Mouse (Mus musculus) kidney, adult 18-20 months (tissue): ENCODE measurements at regions not wholly inside any gene's neighbourhood (a gene's known extent, or its start where the extent isn't known, plus 50 kb on each side); places are given as distances from the start of the nearest gene placed in this dataset.

Source experiments
- DNase-seq: peaks from one replicate; pipeline ENCODE4 v3.0.0; 2021

GRCm38 (mm10) chr17:83097998-83098397 lies 117.1 kb upstream of the Pkdcc start:
- DNase-seq, result no peak

GRCm38 (mm10) chr17:83098679-83099413 lies 116.2 kb upstream of the Pkdcc start:
- DNase-seq, result no peak

- DNase-seq, result no peak
Measured at GRCm38 (mm10) chr17:83101035-83101434, 114.1 kb upstream of the Pkdcc start.

GRCm38 (mm10) chr17:83101756-83102155 lies 113.3 kb upstream of the Pkdcc start:
- DNase-seq, result no peak

- DNase-seq, result no peak
Measured at GRCm38 (mm10) chr17:83102675-83103412, 112.2 kb upstream of the Pkdcc start.

- DNase-seq, result no peak
Measured at GRCm38 (mm10) chr17:83108151-83108550, 106.9 kb upstream of the Pkdcc start.

- DNase-seq, result no peak
Measured at GRCm38 (mm10) chr17:83109792-83110440, 105.2 kb upstream of the Pkdcc start.

GRCm38 (mm10) chr17:83110556-83110955 lies 104.5 kb upstream of the Pkdcc start:
- DNase-seq, result no peak

GRCm38 (mm10) chr17:83115146-83115545 lies 99.9 kb upstream of the Pkdcc start:
- no peak for DNase-seq

GRCm38 (mm10) chr17:83115832-83116480 lies 99.1 kb upstream of the Pkdcc start:
- DNase-seq, result no peak

- no peak for DNase-seq
Measured at GRCm38 (mm10) chr17:83120665-83121232, 94.3 kb upstream of the Pkdcc start.

GRCm38 (mm10) chr17:83122525-83123280 lies 92.4 kb upstream of the Pkdcc start:
- DNase-seq, result peak; percentile 40

GRCm38 (mm10) chr17:83125057-83125456 lies 90.0 kb upstream of the Pkdcc start:
- no peak for DNase-seq

GRCm38 (mm10) chr17:83127842-83128241 lies 87.2 kb upstream of the Pkdcc start:
- no peak for DNase-seq

GRCm38 (mm10) chr17:83128843-83129544 lies 86.1 kb upstream of the Pkdcc start:
- no peak for DNase-seq

- DNase-seq, result no peak
Measured at GRCm38 (mm10) chr17:83129658-83130057, 85.4 kb upstream of the Pkdcc start.

- DNase-seq, result no peak
Measured at GRCm38 (mm10) chr17:83133201-83133600, 81.9 kb upstream of the Pkdcc start.

- no peak for DNase-seq
Measured at GRCm38 (mm10) chr17:83135441-83136120, 79.5 kb upstream of the Pkdcc start.

GRCm38 (mm10) chr17:83136267-83136666 lies 78.8 kb upstream of the Pkdcc start:
- DNase-seq, result no peak

- DNase-seq, result no peak
Measured at GRCm38 (mm10) chr17:83137720-83138119, 77.4 kb upstream of the Pkdcc start.
